In the genomic region with DNA sequence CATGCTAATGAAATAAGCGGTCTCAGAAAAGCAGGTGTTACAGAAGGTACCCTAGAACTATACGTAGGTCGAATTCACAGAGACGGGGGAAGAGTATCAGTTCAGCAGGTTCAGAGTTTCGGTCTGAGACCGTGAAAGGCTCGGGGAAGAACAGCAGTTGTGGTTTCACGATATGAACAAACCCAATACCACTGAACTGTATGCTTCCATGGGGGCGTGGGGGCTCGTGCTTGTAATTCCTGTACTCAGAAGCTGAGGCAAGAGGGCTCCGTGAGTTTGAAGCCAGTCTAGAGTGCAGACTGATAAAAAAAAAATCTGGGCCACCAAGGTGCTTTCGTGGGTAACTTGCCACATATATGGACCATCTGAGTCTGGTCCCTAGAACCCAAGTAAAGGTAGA, we compare ENCODE assay signal across 18 mouse cellular contexts. TPM values are rescaled to one million over a fixed set of nuclear protein-coding genes. Genes with fewer than 3 reads are reported as not detected.
DNase-seq lines count a peak whose midpoint lies in the region; ATAC-seq and TF ChIP-seq lines count a peak whose summit lies in the region.
"Had no signal": no experiment of that assay in that cellular context is flagged by ENCODE, and none has a peak within 500 bp of the region (broad histone marks: within the 10 kb centered on the region; RNA-seq: fewer than 3 reads in every experiment).

No protein-coding gene starts in this region.

- H3K9me3 ChIP-seq in midbrain, embryonic 10.5 days (replicated peaks): no peaks in the 10 kb centered on the region; the same call in 1 of the 2 replicates
- H3K9me3 ChIP-seq: embryonic facial prominence, embryonic 12.5 days; heart, embryonic 10.5 days; hindbrain, embryonic 12.5 days had no signal

- H3K27me3 ChIP-seq in cerebellum, adult 2 months (ENCODE audit: control insufficient read depth, insufficient read depth, low read length): no peaks in the 10 kb centered on the region
- H3K27me3 ChIP-seq in midbrain, embryonic 10.5 days (ENCODE audit: low read depth, poor library complexity, severe bottlenecking): peaks cover 2% of the 10 kb centered on the region; the same call in 1 of the 2 replicates
- no peaks in the 10 kb centered on the region for H3K27me3 ChIP-seq in heart, adult 2 months (ENCODE audit: control insufficient read depth, insufficient read depth, low read length)
- H3K27me3 ChIP-seq: hindbrain, embryonic 12.5 days had no signal

- no peak for TF ChIP-seq CTCF in cerebellum, adult 2 months (IDR thresholded peaks at IDR 0.05; ENCODE audit: borderline replicate concordance, insufficient read depth, low read depth, low read length)
- no peak for TF ChIP-seq CTCF in left cerebral cortex, adult 2 months (IDR thresholded peaks at IDR 0.05)
- TF ChIP-seq CTCF in heart, adult 2 months (IDR thresholded peaks at IDR 0.05): no peak

- intact Hi-C loops in left cerebral cortex, adult 2 months (cut with DNase I): no loop called here
- intact Hi-C loops in heart, adult 2 months (cut with DNase I): no loop called here

- H3K4me1 ChIP-seq in cerebellum, adult 2 months (ENCODE audit: control insufficient read depth, insufficient read depth, low read length): peaks cover 69% of the 10 kb centered on the region
- H3K4me1 ChIP-seq in midbrain, embryonic 10.5 days: peaks cover 7% of the 10 kb centered on the region
- no peaks in the 10 kb centered on the region for H3K4me1 ChIP-seq in heart, adult 2 months (ENCODE audit: control insufficient read depth, insufficient read depth, low read length)
- H3K4me1 ChIP-seq: embryonic facial prominence, embryonic 12.5 days had no signal

- no peak for TF ChIP-seq EP300 in heart, adult 2 months (IDR thresholded peaks at IDR 0.05; ENCODE audit: insufficient read depth, low read depth, low read length)

- H3K9ac ChIP-seq in heart, adult 2 months (ENCODE audit: low read depth, low read length): no peak overlapping the region
- H3K9ac ChIP-seq: embryonic facial prominence, embryonic 12.5 days; forebrain, postnatal 0 days; hindbrain, embryonic 12.5 days had no signal

- H3K36me3 ChIP-seq in midbrain, embryonic 10.5 days: peaks cover 11% of the 10 kb centered on the region
- H3K36me3 ChIP-seq in heart, adult 2 months (ENCODE audit: control insufficient read depth, insufficient read depth, low read length): no peaks in the 10 kb centered on the region
- H3K36me3 ChIP-seq: embryonic facial prominence, embryonic 12.5 days; heart, embryonic 10.5 days had no signal

- ATAC-seq in activated CD4-positive, CD25-positive, alpha-beta regulatory T cell, adult 4 months: peak; percentile 46
- ATAC-seq in monocyte, adult 5-6 weeks (replicated peaks; ENCODE audit: insufficient number of reproducible peaks, low FRiP score, low TSS enrichment, poor library complexity, severe bottlenecking): no peak
- ATAC-seq: forebrain, postnatal 0 days had no signal

- H3K27ac ChIP-seq in cerebellum, adult 2 months (ENCODE audit: insufficient read depth, low read length): peak overlapping the region; percentile 91
- peak overlapping the region; percentile 86 for H3K27ac ChIP-seq in left cerebral cortex, adult 2 months
- H3K27ac ChIP-seq in midbrain, embryonic 10.5 days (replicated peaks): no peak overlapping the region
- no peak overlapping the region for H3K27ac ChIP-seq in heart, adult 2 months
- H3K27ac ChIP-seq: embryonic facial prominence, embryonic 12.5 days; heart, embryonic 10.5 days; hindbrain, embryonic 12.5 days had no signal

- no peaks in the 10 kb centered on the region for H3K79me2 ChIP-seq in heart, adult 2 months (replicated peaks; ENCODE audit: control insufficient read depth, insufficient read depth, low read length)

- no peak for TF ChIP-seq POLR2A in cerebellum, adult 2 months (IDR thresholded peaks at IDR 0.05; ENCODE audit: borderline replicate concordance, insufficient read depth, low read length)
- no peak for TF ChIP-seq POLR2A in heart, adult 2 months (IDR thresholded peaks at IDR 0.05; ENCODE audit: insufficient read depth, low read depth, low read length)

- H3K4me3 ChIP-seq in cerebellum, adult 2 months (replicated peaks; ENCODE audit: insufficient read depth, low read depth, low read length): no peak overlapping the region
- no peak overlapping the region for H3K4me3 ChIP-seq in left cerebral cortex, adult 2 months
- no peak overlapping the region for H3K4me3 ChIP-seq in midbrain, embryonic 10.5 days
- no peak overlapping the region for H3K4me3 ChIP-seq in heart, adult 2 months
- H3K4me3 ChIP-seq: embryonic facial prominence, embryonic 12.5 days; heart, embryonic 10.5 days; hindbrain, embryonic 12.5 days had no signal

- DNase-seq in cerebellum, adult 2 months: peak in 1 of 2 experiments; percentile 37
- DNase-seq in cerebellum, postnatal 14 days: no peak
- DNase-seq in left cerebral cortex, adult 2 months (ENCODE audit: extremely low spot score in 1 of 2, low spot score in 2 of 2): no peak
- no peak for DNase-seq in left cerebral cortex, adult 8-10 months (ENCODE audit: low spot score in 2 of 2)
- no peak for DNase-seq in midbrain, embryonic 10.5 days (ENCODE audit: low spot score)
- DNase-seq in heart, adult 2 months: no peak
- DNase-seq: adrenal gland, adult 2 months; adrenal gland, postnatal 25 days; gastrocnemius, postnatal 14 days; heart, postnatal 10 days; heart, postnatal 4 days; kidney, adult 11 months had no signal

- 64% methylated on average over 12 of the region's 12 CpGs for WGBS in cerebellum, adult 2 months
- 92% methylated on average over 12 of the region's 12 CpGs for WGBS in midbrain, embryonic 10.5 days
- 88% methylated on average over 12 of the region's 12 CpGs for WGBS in heart, adult 2 months

RNA-seq across cellular contexts. Expression of gene Bsn, which starts 35.4 kb away (rescaled TPM):
- 70.0 and 77.6 TPM in 2 replicates for polyA plus RNA-seq in cerebellum, adult 2 months (2012; rRNA removed)
- total RNA-seq in left cerebral cortex, adult 2 months (2021): 100 to 1,000 TPM; 300 to 320 TPM
- 100 to 1,000 TPM; 208 to 264 (median 232) TPM for total RNA-seq in left cerebral cortex, adult 8-10 months (2022)
- under 1 TPM; 0.33 to 0.73 TPM for polyA plus RNA-seq in activated CD4-positive, CD25-positive, alpha-beta regulatory T cell, adult 4 months (2017; shearing (Covaris generic))
- 1.1 and 1.7 TPM in 2 replicates for polyA plus RNA-seq in midbrain, embryonic 10.5 days (2016; fragmentation: Nextera tagmentation; extraction: Ambion mirVana)
- under 0.01 to 1.2 TPM in 2 of 3 replicates, not detected in the other for total RNA-seq in monocyte, adult 5-6 weeks (2017)
- total RNA-seq in heart, adult 2 months (2021): under 1 TPM; 0.03 to 0.05 TPM
- polyA plus RNA-seq in heart, adult 2 months (2012; rRNA removed): 0.06 and 0.10 TPM in 2 replicates

Comparison
In these comparisons a context has a peak if more than half of its experiments do, and no peak if none do; other contexts are left out.
1. H3K27ac ChIP-seq: peak in cerebellum, adult 2 months (single experiment) and left cerebral cortex, adult 2 months (single experiment); none in midbrain, embryonic 10.5 days (single experiment) and heart, adult 2 months (single experiment).
2. RNA of gene Bsn, which starts 35.4 kb away (total RNA-seq): 300 to 320 TPM in left cerebral cortex, adult 2 months and 208 to 264 TPM in left cerebral cortex, adult 8-10 months; 0.03 to 0.05 TPM in heart, adult 2 months and under 0.01 to 1.2 TPM in monocyte, adult 5-6 weeks; every median in the first group is over 10 times any median in the second.